Mouse (Mus musculus) limb, embryonic 15.5 days (tissue): Measurements from ENCODE around the gene Yap1. TPM values are rescaled to one million over a fixed set of nuclear protein-coding genes. Genes with fewer than 3 reads are reported as not detected.
A peak's percentile ranks its signal among the peaks of the same experiment; 100 is the strongest.

ENCODE experiments used
- ATAC-seq: fragments of 200-750 bp; cut with Nextera tagmentation; 2 replicates; pipeline ENCODE4 v1.8.0; 2017; ENCODE audit warnings: low read depth, moderate TSS enrichment; ENCODE audit not compliant: insufficient number of reproducible peaks, low FRiP score, low TSS enrichment
- H3K27ac ChIP-seq: fragments of 300-500 bp; sonication (generic); 2 replicates; pipeline ENCODE4 v1.5.1; 2015; ENCODE audit warnings: moderate library complexity, mild to moderate bottlenecking, inconsistent platforms
- H3K27me3 ChIP-seq: fragments of 300-500 bp; sonication (generic); 2 replicates; pipeline ENCODE4 v1.6.1; 2015; ENCODE audit warnings: inconsistent platforms
- H3K36me3 ChIP-seq: fragments of 300-500 bp; sonication (generic); 2 replicates; pipeline ENCODE4 v1.6.1; 2015; ENCODE audit warnings: inconsistent platforms
- H3K4me1 ChIP-seq: fragments of 300-500 bp; sonication (generic); 2 replicates; pipeline ENCODE4 v1.6.1; 2015; ENCODE audit warnings: inconsistent platforms
- H3K4me2 ChIP-seq: fragments of 300-500 bp; sonication (generic); 2 replicates; pipeline ENCODE4 v1.6.1; 2015; ENCODE audit warnings: mild to moderate bottlenecking, inconsistent platforms
- H3K4me3 ChIP-seq: fragments of 300-500 bp; sonication (generic); 2 replicates; pipeline ENCODE4 v1.5.1; 2015; ENCODE audit warnings: mild to moderate bottlenecking, inconsistent platforms
- H3K9ac ChIP-seq: fragments of 300-500 bp; sonication (generic); 2 replicates; pipeline ENCODE4 v1.6.1; 2015; ENCODE audit warnings: inconsistent platforms
- H3K9me3 ChIP-seq: fragments of 300-500 bp; sonication (generic); 2 replicates; pipeline ENCODE4 v1.6.1; 2016; ENCODE audit warnings: inconsistent platforms
- WGBS: fragments of 180-500 bp; shearing (Covaris S2); methylation state at CpG from one replicate; pipeline ENCODE4 v1.1.7; 2015; 5-methylcytosine and 5-hydroxymethylcytosine counted together
- polyA plus RNA-seq: library from polyadenylated mRNA; unstranded; fragments of >200 nt; fragmentation: Nextera tagmentation; extraction: Ambion mirVana; gene quantifications from 2 replicates; pipeline ENCODE4 v1.2.1, GENCODE M21; 2015

The Yap1 gene
- polyA plus RNA-seq, 1 experiment from 2014 or later: 41.1 TPM

DNA sequence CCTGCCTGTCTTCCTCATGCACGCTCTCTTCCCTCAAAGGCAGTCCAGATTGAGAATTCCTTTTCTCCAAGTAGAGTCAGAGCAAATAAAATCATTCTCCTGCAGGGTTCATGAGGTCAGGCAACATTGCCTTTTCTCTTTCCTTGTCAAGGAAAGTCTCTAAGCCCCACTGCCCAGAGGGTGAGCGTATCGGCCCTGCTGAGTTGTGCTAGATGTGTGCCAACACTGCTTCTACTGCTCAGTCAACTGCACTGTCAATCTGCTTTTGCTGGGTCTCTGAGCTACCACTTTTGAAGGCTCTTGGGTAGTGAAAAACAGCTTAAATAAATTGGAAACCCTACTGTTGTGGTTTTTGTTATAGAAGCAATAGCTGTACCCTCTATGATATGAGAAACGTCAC lies 56.5 kb downstream of the Yap1 start:
- Histone ChIP-seq H3K4me3 (no peak overlapping the region), H3K4me2 (no peak overlapping the region), H3K4me1 (no peaks in the 10 kb centered on the region), H3K9ac (no peak overlapping the region), H3K9me3 (no peaks in the 10 kb centered on the region), H3K27me3 (no peaks in the 10 kb centered on the region), H3K36me3 (peaks cover 73% of the 10 kb centered on the region), H3K27ac (no peak overlapping the region)
- 91% methylated on average over 4 of the region's 4 CpGs for WGBS
- ATAC-seq: no peak

DNA sequence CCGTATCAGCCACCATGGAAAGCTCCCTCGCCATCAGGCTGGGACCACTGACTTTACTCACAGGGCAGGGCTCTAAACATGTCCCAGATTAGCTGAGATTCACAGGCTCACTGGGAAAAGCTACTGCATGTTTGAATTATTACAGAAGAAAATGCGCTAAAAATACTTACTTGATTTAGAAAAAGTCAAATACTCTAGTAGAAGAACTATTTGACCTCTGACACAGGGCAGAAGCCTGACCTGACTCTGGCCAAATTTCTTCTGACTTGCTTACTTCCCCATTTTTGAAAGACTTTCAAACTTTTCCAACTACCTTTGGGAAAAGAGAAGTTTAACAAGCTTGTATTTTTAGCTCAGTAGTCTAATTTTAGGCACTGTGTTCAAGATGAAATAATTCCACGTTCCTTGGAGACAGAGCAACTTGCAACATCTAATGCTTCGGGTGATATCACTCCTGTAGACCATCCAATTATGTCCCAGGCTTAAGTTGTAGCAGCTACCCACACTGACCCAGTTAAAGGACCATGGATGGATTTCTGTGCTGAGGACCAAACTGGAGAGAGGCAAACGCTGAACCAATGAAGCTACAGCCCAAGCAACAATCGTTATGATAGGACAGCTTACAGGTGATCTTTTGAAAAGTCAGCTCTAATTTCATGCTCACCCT lies 60.5 kb downstream of the Yap1 start:
- H3K9me3 ChIP-seq: no peaks in the 10 kb centered on the region
- H3K27me3 ChIP-seq: no peaks in the 10 kb centered on the region
- H3K4me2 ChIP-seq: no peak overlapping the region
- H3K4me1 ChIP-seq: no peaks in the 10 kb centered on the region
- no peak overlapping the region for H3K4me3 ChIP-seq
- H3K9ac ChIP-seq: no peak overlapping the region
- H3K27ac ChIP-seq: no peak overlapping the region
- WGBS: 83% methylated on average over 7 of the region's 7 CpGs
- H3K36me3 ChIP-seq: peaks cover 65% of the 10 kb centered on the region
- no peak for ATAC-seq

DNA sequence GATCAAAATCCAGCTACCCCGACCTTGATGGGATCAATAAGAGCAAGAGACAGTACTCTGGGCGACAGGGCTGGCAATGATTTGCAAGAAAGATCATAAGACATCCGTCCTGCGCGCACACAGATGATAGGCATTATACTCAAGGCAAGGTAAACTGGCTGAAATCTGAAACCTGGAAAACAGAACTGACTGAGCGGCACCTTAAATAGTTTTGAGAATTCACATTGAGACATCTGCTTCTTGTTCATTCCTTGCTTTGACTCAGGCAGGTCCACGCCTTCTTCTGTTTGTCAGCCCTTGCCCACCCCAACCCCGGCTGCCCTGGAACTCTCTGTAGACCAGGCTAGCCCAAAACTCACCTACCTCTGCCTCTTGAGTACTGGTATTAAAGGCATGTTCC lies 61.7 kb downstream of the Yap1 start:
- Histone ChIP-seq H3K27ac (no peak overlapping the region), H3K9me3 (no peaks in the 10 kb centered on the region), H3K4me3 (no peak overlapping the region), H3K9ac (no peak overlapping the region), H3K4me2 (no peak overlapping the region), H3K4me1 (no peaks in the 10 kb centered on the region), H3K27me3 (no peaks in the 10 kb centered on the region), H3K36me3 (peaks cover 61% of the 10 kb centered on the region)
- ATAC-seq: no peak
- WGBS: 77% methylated on average over 8 of the region's 8 CpGs

DNA sequence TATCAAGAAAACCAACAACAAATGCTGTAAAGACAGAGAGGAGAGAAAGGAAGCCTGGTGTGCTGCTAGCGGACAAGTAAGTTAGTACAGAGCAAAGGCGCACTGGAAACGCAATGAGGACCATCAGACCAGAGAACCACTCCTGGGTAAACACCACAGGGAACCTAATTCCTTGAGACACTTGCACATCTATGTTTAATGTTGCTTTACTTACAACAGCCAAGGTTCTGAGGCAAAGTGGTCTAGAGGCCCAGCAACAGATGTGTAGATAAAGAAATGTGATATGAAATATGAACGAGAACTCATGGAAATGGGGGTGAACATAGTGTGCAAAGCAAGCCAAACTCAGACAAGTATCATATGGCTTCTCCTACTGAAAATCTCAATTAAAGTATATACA lies 64.3 kb downstream of the Yap1 start:
- Histone ChIP-seq H3K9me3 (no peaks in the 10 kb centered on the region), H3K36me3 (peaks cover 72% of the 10 kb centered on the region), H3K27ac (no peak overlapping the region), H3K27me3 (no peaks in the 10 kb centered on the region), H3K9ac (no peak overlapping the region), H3K4me3 (no peak overlapping the region), H3K4me1 (no peaks in the 10 kb centered on the region), H3K4me2 (no peak overlapping the region)
- no peak for ATAC-seq
- WGBS: 89% methylated on average over 4 of the region's 4 CpGs

DNA sequence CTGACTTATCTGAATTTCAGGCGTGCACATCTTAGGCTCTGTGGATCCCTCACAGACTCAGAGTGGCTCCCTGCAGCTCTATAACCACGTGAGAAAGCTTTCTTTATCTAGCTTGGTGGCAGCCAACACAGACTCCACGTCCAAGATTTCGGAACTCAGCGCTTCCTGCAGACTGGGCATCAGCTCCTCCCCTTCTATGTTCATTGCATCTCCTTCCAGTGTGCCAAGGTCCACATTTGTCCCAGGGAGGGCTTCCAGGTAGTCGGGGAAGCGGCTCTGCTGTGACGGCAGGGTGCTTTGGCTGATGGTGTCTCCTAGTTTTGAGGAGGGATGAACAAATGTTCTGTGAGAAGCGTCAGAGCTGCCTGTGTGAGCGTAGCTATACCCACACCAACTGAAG lies 70.0 kb downstream of the Yap1 start:
- Histone ChIP-seq H3K27ac (no peak overlapping the region), H3K27me3 (no peaks in the 10 kb centered on the region), H3K9ac (no peak overlapping the region), H3K4me3 (no peak overlapping the region), H3K4me1 (peaks cover 4% of the 10 kb centered on the region; the same call in 1 of the 2 replicates), H3K36me3 (peaks cover 84% of the 10 kb centered on the region), H3K4me2 (no peak overlapping the region), H3K9me3 (peaks cover 7% of the 10 kb centered on the region; the same call in 1 of the 2 replicates)
- 97% methylated on average over 10 of the region's 10 CpGs for WGBS
- ATAC-seq: no peak

DNA sequence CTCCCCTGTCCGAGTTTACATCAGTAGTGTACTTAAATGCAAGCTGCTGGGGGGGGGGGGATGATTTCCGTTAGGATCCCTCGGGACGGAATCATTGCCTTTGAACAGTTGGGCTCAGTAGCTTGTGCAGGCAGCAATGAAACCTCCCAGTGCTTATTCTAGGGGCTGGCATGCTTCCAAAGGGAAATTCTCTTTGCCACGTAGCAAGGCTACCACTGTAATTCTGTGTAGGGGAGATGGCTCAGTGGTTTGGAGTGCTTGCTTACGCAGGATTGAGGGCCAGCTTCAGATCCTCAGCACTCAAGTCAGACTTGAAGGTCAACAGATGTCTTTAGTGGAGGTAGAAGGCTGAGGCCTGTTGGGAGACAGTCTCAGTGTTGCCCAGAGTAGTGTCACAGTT lies 74.8 kb downstream of the Yap1 start:
- Histone ChIP-seq H3K4me2 (no peak overlapping the region), H3K4me1 (peaks cover 6% of the 10 kb centered on the region; the same call in 1 of the 2 replicates), H3K27ac (no peak overlapping the region), H3K9me3 (peaks cover 7% of the 10 kb centered on the region; the same call in 1 of the 2 replicates), H3K36me3 (peaks cover 65% of the 10 kb centered on the region), H3K4me3 (no peak overlapping the region), H3K9ac (no peak overlapping the region), H3K27me3 (no peaks in the 10 kb centered on the region)
- peak; percentile 55; the same call in 1 of the 2 replicates for ATAC-seq
- 57% methylated on average over 6 of the region's 6 CpGs for WGBS

DNA sequence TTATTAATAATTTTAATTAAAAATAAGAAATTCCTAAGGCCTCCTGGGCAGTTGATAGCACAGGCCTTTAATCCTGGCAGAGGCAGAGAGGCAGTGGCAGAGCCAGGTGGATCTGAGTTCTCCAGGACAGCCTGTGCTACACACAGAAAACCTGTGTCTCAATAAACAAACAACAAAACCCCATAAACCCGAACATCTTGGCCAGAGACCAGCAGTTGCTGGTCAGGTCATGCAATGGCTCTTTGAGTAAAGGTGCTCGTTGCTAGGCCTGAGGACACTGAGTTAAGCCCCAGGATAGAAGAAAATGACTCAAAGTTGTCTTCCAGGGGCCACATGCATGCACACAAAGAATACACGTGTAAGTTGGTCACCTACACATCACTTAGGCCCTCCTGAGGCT lies 75.5 kb downstream of the Yap1 start:
- H3K9ac ChIP-seq: no peak overlapping the region
- H3K36me3 ChIP-seq: peaks cover 62% of the 10 kb centered on the region
- no peak for ATAC-seq
- WGBS: 64% methylated on average over 3 of the region's 3 CpGs
- peaks cover 7% of the 10 kb centered on the region; the same call in 1 of the 2 replicates for H3K9me3 ChIP-seq
- peaks cover 6% of the 10 kb centered on the region; the same call in 1 of the 2 replicates for H3K4me1 ChIP-seq
- H3K4me3 ChIP-seq: no peak overlapping the region
- H3K27ac ChIP-seq: no peak overlapping the region
- H3K4me2 ChIP-seq: no peak overlapping the region
- no peaks in the 10 kb centered on the region for H3K27me3 ChIP-seq

DNA sequence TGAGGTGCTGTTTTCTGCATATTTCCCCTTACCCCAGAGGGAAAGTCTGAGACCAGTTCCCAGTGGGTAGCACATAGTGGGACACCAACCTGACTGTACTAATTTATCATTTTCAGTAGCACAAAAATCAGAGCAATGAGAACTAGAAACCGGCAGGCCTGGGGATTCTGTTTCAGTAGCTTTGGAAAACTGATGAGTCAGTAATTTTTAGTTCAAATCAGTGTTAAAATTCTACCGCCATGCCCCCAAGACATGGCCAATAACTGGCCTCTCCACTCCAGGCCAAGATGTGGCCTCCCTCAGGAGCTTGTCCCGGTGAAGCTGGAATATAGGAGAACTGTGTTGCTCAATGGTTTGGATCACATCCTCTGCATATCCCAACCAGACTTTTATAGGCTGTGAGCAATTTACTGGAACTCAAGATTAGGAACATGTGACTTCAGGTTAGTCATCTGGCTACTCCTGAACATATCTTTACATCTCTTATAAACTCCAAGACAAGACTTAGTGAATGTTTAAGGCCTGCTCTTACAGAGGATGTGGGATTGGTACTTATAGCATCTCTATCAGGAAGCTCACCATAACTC lies 76.1 kb downstream of the Yap1 start:
- ATAC-seq: no peak
- H3K36me3 ChIP-seq: peaks cover 57% of the 10 kb centered on the region
- H3K4me2 ChIP-seq: no peak overlapping the region
- H3K9me3 ChIP-seq: peaks cover 7% of the 10 kb centered on the region; the same call in 1 of the 2 replicates
- H3K4me3 ChIP-seq: no peak overlapping the region
- peaks cover 6% of the 10 kb centered on the region; the same call in 1 of the 2 replicates for H3K4me1 ChIP-seq
- H3K27ac ChIP-seq: no peak overlapping the region
- no peak overlapping the region for H3K9ac ChIP-seq
- WGBS: 66% methylated on average over 3 of the region's 3 CpGs
- no peaks in the 10 kb centered on the region for H3K27me3 ChIP-seq

DNA sequence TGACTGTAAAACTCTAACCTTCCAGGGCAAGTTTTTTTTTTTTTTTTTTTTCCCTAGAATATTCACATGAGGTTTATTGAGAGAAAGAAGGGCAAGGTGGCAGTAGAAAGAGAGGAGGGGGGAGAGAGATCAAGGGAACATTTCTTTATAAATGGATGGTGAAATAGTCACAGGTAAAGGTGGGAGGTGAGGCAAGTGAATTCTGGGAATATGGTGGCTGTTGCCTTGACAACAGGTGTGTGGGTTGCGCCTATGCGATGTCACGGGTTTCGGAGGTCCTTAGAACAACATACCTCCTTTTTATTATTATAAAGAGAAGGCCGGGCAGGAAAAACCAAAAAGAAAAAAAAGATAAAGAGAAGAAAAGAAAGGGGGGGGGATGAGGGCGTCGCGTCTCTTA lies 89.5 kb downstream of the Yap1 start:
- Histone ChIP-seq H3K9ac (no peak overlapping the region), H3K4me3 (no peak overlapping the region), H3K27me3 (no peaks in the 10 kb centered on the region), H3K36me3 (no peaks in the 10 kb centered on the region), H3K4me1 (peaks cover 6% of the 10 kb centered on the region), H3K9me3 (no peaks in the 10 kb centered on the region), H3K27ac (no peak overlapping the region), H3K4me2 (peak overlapping the region; percentile 32; the same call in 1 of the 2 replicates)
- ATAC-seq: no peak
- WGBS: 64% methylated on average over 8 of the region's 8 CpGs

DNA sequence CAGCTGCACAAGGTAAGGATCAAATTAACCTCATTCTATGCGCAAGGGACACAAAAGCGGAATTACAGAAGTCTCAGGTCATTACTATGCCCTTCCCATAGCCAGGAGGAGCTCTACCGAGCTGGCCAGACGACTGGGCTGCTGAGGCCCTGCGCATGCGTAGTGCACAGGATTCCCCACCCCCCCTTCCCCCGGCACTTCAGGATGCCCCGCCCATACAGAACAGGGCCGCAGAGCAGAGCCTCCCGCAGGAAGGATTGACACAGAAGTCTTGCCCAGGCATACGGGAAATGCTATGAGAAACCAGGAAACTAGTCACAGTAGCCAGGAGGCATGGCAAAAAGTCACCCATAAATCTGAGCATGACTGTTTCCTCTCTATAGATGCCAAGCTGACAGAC lies 89.9 kb downstream of the Yap1 start:
- Histone ChIP-seq H3K4me2 (peak overlapping the region; percentile 32), H3K4me1 (peaks cover 6% of the 10 kb centered on the region), H3K27ac (no peak overlapping the region), H3K9me3 (no peaks in the 10 kb centered on the region), H3K36me3 (no peaks in the 10 kb centered on the region), H3K4me3 (peak overlapping the region; percentile 8; the same call in 1 of the 2 replicates), H3K9ac (no peak overlapping the region), H3K27me3 (no peaks in the 10 kb centered on the region)
- ATAC-seq: peak; percentile 76; the same call in 1 of the 2 replicates
- WGBS: 4% methylated on average over 11 of the region's 11 CpGs

DNA sequence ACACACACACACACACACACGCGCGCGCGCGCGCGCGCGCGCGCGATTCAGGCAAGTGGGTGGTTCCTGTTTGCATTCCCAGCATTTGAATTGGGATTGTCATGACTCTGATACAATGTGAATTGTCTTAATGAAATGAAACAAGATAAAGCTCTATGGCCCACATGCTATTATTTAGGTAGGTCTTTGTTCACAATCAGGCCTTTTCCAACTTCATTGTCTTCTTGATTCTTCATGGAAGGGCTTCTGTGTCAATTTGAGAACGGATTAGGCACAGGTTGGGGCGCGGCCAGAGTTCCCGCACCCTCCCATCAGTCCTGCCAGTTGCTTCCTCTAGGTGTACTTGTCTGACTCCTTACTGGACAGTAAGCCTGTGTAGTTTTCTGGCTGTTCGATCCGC lies 90.4 kb downstream of the Yap1 start:
- H3K4me2 ChIP-seq: peak overlapping the region; percentile 32
- no peaks in the 10 kb centered on the region for H3K9me3 ChIP-seq
- H3K27ac ChIP-seq: no peak overlapping the region
- peak overlapping the region; percentile 8; the same call in 1 of the 2 replicates for H3K4me3 ChIP-seq
- H3K4me1 ChIP-seq: peaks cover 6% of the 10 kb centered on the region
- ATAC-seq: no peak
- WGBS: 59% methylated on average over 19 of the region's 19 CpGs
- H3K9ac ChIP-seq: no peak overlapping the region
- no peaks in the 10 kb centered on the region for H3K27me3 ChIP-seq
- H3K36me3 ChIP-seq: no peaks in the 10 kb centered on the region

DNA sequence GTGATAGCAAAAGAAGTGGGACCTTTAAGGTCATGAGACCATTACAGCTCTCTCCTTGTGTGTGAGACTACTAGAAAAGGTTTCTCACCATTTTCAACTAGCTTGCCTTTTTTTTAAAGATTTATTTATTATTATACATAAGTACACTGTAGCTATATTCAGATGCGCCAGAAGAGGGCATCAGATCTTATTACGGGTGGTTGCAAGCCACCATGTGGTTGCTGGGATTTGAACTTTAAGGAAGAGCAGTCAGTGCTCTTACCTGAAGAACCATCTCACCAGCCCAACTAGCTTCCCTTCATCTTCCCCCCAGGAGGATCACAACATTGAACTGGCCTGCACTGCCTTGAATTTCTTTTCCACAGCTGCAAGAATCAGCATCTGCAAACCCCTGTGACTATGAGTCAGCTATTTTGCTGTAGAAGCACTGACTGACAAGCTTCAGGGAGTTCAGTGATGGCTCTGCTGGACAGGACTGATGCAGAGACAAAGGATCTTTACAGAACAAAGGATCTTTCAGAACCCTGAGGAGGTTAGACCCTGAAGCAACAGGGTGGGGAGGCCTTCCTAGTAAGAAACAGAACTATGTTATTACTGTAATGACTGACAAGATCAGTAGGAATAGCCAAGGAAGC lies 96.9 kb downstream of the Yap1 start:
- no peak for ATAC-seq
- Histone ChIP-seq H3K27me3 (no peaks in the 10 kb centered on the region), H3K4me2 (no peak overlapping the region), H3K36me3 (no peaks in the 10 kb centered on the region), H3K9ac (no peak overlapping the region), H3K4me3 (no peak overlapping the region), H3K4me1 (peaks cover 7% of the 10 kb centered on the region; the same call in 1 of the 2 replicates), H3K9me3 (no peaks in the 10 kb centered on the region), H3K27ac (no peak overlapping the region)
- 86% methylated on average over 2 of the region's 2 CpGs for WGBS
